Mouse (Mus musculus) G1E (cell line): Measurements from ENCODE around the gene Cdhr3.

Experiments used
- CTCF ChIP-seq: IDR thresholded peaks from 2 replicates; pipeline ENCODE4 v1.5.1; 2012; ENCODE audit warnings: low read depth, low read length, inconsistent platforms, mixed read lengths
- GATA1 ChIP-seq: IDR thresholded peaks from 2 replicates; pipeline ENCODE4 v1.6.1; 2012; ENCODE audit warnings: borderline replicate concordance, low read length, inconsistent platforms, mixed read lengths
- GATA2 ChIP-seq: IDR thresholded peaks from 2 replicates; pipeline ENCODE4 v1.6.1; 2012; ENCODE audit warnings: low read depth, low read length, inconsistent platforms, borderline replicate concordance
- POLR2AphosphoS5 ChIP-seq: IDR thresholded peaks from 2 replicates; pipeline ENCODE4 v1.6.1; 2012; ENCODE audit warnings: low read depth, low read length, inconsistent platforms; ENCODE audit not compliant: insufficient replicate concordance
- TAL1 ChIP-seq: conservative IDR thresholded peaks from 2 replicates; pipeline ENCODE4 v1.6.1; 2012; ENCODE audit warnings: low read depth, low read length, inconsistent platforms, mixed read lengths

DNA sequence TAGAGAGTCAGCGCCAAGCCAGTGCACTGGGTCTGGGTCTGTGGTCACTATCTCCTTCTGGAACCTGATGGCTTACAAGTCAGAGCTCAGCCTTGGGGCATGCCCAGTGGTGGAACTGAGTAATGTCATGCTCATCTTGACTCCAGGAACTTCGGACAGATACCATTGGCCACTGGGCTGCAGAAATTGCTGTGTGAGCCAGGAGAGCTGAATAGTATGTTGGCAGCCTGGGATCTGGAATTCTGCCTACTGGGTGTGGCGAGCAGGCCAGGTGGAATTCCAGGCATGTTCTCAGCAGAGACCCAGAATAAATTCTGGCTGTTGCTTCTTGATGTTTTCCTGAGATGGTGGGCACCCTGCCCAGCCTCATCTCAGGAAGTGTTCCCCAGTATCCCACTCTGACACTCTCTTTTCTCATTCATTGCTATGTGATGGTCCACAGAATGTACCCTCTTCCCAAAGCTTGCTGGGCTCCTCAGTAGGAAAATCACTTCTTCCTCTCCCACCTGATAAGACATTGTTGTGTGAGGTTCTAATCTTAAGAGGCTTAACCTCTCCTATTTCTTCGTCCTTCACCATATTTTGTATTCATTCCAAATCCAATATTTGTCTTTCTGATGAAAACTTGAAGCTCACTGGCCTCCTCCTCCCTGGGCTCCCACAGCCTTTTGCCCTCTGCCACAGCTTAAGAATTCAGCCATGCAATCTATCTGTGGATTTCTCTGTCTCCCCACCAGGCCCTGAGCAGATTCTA lies 97.4 kb downstream of the Cdhr3 start:
- TF ChIP-seq CTCF (no peak), GATA1 (no peak), TAL1 (no peak), POLR2AphosphoS5 (no peak), GATA2 (no peak)
